Mouse (Mus musculus): Measurements from ENCODE around the gene Pgpep1l.

Pgpep1l gene

DNA sequence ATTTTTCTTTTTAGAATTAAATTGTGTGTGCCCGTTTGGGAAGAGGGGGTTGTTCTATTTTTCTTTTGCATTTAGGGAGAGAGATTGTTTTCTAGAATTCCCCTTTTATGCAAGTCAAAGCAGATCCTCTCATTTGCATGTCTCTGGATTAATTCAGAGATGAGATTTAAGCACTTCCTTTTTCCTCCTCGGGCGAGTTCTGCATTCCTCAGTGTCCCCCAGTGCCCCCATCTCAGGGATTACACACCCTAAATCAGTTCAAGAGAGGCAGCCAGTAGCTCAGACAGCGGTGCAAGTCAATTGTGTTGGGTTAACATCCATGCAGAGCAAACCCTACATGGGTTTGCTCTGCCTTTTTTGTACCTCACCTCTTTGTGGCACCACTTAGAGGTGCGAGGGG is 50.2 kb downstream of the Pgpep1l start:
- DNase-seq (ENCODE audit: low spot score): no peak

DNA sequence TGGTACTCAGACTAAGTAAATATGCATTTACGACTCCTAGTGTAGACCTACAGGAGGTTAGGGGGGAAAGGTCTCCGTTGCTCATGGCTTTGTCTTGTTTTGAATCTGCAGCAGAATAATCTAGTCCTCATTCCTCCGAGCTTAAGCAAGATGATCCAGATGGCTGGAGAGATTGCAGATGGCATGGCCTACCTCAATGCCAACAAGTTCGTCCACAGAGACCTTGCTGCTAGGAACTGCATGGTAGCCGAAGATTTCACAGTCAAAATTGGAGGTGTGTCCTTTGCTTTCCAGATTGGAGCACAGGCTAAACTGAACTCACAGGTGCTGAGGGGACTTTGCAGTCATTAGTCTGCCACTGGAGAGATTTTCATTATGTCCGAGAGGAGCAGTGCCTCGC is 52.1 kb downstream of the Pgpep1l start:
- DNase-seq (ENCODE audit: low spot score): no peak

- no peak for DNase-seq (ENCODE audit: low spot score)
Observed at GRCm38 (mm10) chr7:68210417-68210816, 53.6 kb downstream of the Pgpep1l start.

DNA sequence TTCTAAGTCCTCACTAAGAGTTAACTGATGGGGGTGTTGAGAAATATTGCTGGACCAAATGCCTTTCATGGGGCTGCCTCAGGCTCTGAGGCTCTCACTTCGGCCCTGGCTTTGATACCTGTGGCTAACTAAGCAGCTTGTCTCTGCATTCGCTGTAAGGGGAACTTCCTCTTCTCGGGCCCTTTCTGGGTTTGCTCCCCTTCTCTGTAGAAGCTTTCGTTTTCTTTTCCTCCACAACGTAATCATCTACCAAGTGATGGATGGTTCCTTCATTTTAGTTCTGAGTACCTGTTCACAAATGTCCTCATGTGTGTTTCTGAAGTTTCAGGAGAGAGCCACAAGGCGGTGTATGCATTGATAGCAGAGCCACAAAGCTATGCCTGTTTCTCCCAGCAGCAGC is 55.0 kb downstream of the Pgpep1l start:
- DNase-seq (ENCODE audit: low spot score): peak; percentile 8

- peak; percentile 41 for DNase-seq (ENCODE audit: low spot score)
Observed at GRCm38 (mm10) chr7:68205776-68206427, 58.1 kb downstream of the Pgpep1l start.

- DNase-seq (ENCODE audit: low spot score): no peak
Observed at GRCm38 (mm10) chr7:68199609-68200008, 64.4 kb downstream of the Pgpep1l start.

- DNase-seq (ENCODE audit: low spot score): no peak
Observed at GRCm38 (mm10) chr7:68193958-68194695, 69.9 kb downstream of the Pgpep1l start.

DNA sequence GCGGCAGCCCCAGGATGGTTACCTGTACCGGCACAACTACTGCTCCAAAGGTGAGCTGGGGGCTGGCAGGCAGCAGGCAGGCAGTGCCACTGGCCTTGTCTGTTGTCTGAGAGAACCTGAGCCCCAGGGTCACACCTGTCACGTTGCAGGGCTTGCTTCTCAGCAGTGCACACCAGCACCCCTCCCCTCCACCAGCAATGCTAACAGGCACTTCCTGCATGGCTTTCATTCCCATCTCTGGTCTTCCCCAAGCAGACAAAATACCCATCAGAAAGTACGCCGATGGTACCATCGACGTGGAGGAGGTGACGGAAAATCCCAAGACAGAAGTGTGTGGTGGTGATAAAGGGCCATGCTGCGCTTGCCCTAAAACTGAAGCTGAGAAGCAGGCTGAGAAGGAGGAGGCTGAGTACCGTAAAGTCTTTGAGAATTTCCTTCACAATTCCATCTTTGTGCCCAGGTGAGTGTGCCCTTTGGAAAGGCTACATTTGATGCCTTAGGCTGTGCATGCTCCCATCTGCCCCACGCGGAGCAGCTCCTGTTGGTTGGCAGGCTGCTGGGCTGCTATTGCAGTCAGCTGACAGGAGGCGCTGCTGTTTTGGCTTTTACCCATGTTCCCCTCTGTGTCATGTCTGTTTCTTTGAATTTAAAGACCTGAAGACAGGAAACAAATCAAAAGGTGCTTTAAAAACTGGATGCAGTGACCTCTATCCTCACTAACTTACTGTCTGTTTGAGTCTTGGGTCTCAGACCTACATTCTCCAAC is 74.2 kb downstream of the Pgpep1l start:
- DNase-seq (ENCODE audit: low spot score): peak; percentile 68

- no peak for DNase-seq (ENCODE audit: low spot score)
Observed at GRCm38 (mm10) chr7:68189211-68189610, 74.8 kb downstream of the Pgpep1l start.
